Mouse (Mus musculus) E14TG2a.4 (cell line): ENCODE data around the gene Hoxd8.

ENCODE experiments used
- CTCF ChIP-seq: conservative IDR thresholded peaks from 2 replicates; pipeline ENCODE4 v1.5.1; 2014; ENCODE audit warnings: low read length
- NANOG ChIP-seq: IDR thresholded peaks from 2 replicates; pipeline ENCODE4 v1.6.1; 2014; ENCODE audit warnings: borderline replicate concordance, low read length, mixed read lengths
- POU5F1 ChIP-seq: IDR thresholded peaks from 2 replicates; pipeline ENCODE4 v1.6.1; 2014; ENCODE audit warnings: low read length, borderline replicate concordance

DNA sequence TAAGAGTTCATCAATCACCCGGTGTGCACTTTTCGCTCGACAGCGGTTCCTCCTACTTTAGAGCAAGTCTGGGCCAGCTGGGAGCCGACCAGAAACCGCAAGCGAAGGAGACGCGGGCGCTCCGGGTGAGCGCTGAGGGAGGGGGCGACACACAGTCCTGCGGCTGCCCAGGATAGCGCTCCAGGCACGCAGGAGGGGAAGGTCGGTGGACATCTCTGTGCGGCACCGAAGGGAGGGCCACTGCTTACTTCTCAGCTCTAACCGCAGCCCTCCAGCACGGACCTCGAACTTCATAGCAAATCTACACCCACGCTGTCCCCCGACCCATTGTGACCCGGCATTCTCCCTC lies 48.7 kb downstream of the Hoxd8 start:
- TF ChIP-seq CTCF, result no peak
- TF ChIP-seq POU5F1, result no peak
- TF ChIP-seq NANOG, result no peak
